Mouse (Mus musculus) T-helper 17 cell (primary cell): Measurements from ENCODE around the gene Smarca4.

Experiments
- in situ Hi-C, 2 experiments: fragments of 300-600 bp; cut with MboI, MseI; formaldehyde crosslinking; loops; 1 replicate in 1 of 2; 2 replicates in 1 of 2; pipeline ENCODE4 v1.15.1; 2025; ENCODE audit warnings: high pct_unique_total_duplicates in 2 of 2

Gene Smarca4

GRCm38 (mm10) chr9:21601073-21601472 lies 14.9 kb upstream of the Smarca4 start:
- in situ Hi-C loops = loop anchor here in 1 of 2 experiments (25.0 kb wide), 1 partner anchor 1036 kb away; no protein-coding TSS in a partner anchor

- in situ Hi-C loops = loop anchor here in 1 of 2 experiments (25.0 kb wide), 1 partner anchor 1035 kb away; no protein-coding TSS in a partner anchor
Measured at GRCm38 (mm10) chr9:21601722-21602399, 14.1 kb upstream of the Smarca4 start.

DNA sequence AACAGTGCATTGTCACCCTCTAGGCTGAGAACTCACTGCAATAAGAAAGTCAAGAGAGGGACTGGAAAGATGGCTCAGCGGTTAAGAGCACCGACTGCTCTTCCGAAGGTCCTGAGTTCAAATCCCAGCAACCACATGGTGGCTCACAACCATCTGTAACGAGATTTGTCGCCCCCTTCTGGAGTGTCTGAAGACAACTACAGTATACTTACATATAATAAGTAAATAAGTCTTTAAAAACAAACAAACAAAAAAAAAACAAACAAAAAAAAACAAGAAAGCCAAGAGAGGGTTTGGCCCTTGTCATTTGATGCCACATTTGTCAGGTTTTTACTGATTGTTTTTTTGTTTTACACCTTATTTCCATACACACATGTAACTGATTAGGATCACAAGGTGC lies 11.8 kb upstream of the Smarca4 start:
- in situ Hi-C loops = loop anchor here in 1 of 2 experiments (25.0 kb wide), 1 partner anchor 1033 kb away; no protein-coding TSS in a partner anchor

DNA sequence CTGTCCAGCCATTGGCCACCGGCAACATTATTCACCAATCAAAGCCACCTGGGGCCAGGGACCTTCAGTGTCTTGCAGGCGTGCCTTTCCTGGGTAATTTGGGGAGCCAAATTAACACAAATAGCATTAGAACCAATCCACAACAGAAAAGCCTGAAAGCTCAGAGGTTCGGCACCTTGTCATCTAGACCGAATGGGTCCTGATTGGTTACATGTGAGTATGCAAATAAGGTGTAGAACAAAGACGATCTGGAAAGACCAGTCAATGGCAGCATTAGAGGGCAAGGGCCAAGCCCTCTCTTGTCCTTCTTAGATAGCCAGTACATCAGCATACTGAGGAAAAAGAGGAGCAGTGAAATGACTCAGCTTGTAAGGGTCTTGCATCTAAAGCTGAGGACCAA lies 10.1 kb upstream of the Smarca4 start:
- in situ Hi-C loops = loop anchor here in 1 of 2 experiments (25.0 kb wide), 1 partner anchor 1031 kb away; no protein-coding TSS in a partner anchor

GRCm38 (mm10) chr9:21606648-21607047 lies 9.3 kb upstream of the Smarca4 start:
- in situ Hi-C loops = loop anchor here in 1 of 2 experiments (25.0 kb wide), 1 partner anchor 1031 kb away; no protein-coding TSS in a partner anchor

- in situ Hi-C loops = loop anchor here in 1 of 2 experiments (25.0 kb wide), 1 partner anchor 1027 kb away; no protein-coding TSS in a partner anchor
Measured at GRCm38 (mm10) chr9:21609861-21610260, 6.1 kb upstream of the Smarca4 start.

DNA sequence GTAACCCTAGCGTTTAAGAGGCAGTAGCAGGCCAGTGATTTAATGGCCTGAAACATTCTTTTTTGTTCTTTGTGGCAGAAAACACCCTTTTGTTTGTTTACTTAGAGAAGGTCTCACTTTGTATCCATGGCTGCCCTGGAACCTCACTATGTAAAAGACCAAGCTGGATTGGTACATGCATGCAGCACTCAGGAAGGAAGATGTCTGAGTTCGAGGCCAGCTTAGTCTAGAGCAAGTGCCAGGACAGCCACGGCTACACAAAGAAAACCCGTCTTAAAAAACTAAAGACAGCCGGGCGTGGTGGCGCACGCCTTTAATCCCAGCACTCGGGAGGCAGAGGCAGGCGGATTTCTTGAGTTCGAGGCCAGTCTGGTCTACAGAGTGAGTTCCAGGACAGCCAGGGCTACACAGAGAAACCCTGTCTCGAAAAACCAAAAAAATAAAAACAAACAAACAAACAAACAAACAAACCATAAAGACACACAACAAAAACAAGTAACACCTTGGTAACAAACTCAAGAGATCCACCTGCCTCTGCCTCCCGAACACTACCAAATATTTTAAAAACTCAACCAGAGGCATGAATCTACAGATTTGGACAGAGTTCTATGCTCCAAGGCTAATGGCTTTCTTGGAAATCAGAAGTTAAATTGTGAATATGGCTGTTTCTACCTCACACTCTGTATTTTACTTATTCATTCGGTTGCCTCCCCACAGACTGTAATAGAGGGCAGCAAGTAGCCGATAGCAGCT lies 929 bp upstream of the Smarca4 start:
- in situ Hi-C loops = loop anchor here in 1 of 2 experiments (25.0 kb wide), 1 partner anchor 1022 kb away; no protein-coding TSS in a partner anchor

DNA sequence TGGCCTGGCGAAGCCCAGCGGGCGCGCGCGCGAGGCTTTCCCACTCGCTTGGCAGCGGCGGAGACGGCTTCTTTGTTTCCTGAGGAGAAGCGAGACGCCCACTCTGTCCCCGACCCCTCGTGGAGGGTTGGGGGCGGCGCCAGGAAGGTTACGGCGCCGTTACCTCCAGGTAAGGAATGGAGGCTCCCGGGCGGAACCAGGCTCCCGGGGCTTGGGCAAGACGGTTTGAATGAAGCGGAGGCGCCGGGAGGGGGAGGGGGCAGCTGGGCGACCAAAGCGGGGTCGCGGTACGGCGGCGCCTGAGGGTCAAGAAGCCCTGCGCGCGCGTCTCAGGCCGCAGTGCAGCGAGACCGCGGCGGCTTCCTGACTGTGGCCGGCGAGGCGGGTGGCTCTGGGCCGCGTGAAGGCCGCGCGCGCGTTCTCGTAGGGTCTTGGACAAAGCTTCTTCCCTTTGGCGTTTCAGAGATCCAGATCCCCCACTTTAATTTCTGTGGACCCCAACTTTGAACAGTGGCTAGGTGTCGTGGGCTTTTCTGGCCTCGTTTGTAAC lies 338 bp downstream of the Smarca4 start:
- in situ Hi-C loops = loop anchor here in 1 of 2 experiments (25.0 kb wide), 1 partner anchor 1021 kb away; no protein-coding TSS in a partner anchor

- in situ Hi-C loops = loop anchor here in 1 of 2 experiments (25.0 kb wide), 1 partner anchor 1020 kb away; no protein-coding TSS in a partner anchor
Measured at GRCm38 (mm10) chr9:21617066-21617465, 1.1 kb downstream of the Smarca4 start.

GRCm38 (mm10) chr9:21620229-21620628 lies 4.3 kb downstream of the Smarca4 start:
- in situ Hi-C loops = loop anchor here in 1 of 2 experiments (25.0 kb wide), 1 partner anchor 1017 kb away; no protein-coding TSS in a partner anchor

- in situ Hi-C loops = loop anchor here in 1 of 2 experiments (25.0 kb wide), 1 partner anchor 1015 kb away; no protein-coding TSS in a partner anchor
Measured at GRCm38 (mm10) chr9:21622676-21623075, 6.7 kb downstream of the Smarca4 start.

- in situ Hi-C loops = no loop called here
Measured at GRCm38 (mm10) chr9:21625342-21626339, 9.7 kb downstream of the Smarca4 start.

GRCm38 (mm10) chr9:21626571-21626970 lies 10.6 kb downstream of the Smarca4 start:
- in situ Hi-C loops = no loop called here

DNA sequence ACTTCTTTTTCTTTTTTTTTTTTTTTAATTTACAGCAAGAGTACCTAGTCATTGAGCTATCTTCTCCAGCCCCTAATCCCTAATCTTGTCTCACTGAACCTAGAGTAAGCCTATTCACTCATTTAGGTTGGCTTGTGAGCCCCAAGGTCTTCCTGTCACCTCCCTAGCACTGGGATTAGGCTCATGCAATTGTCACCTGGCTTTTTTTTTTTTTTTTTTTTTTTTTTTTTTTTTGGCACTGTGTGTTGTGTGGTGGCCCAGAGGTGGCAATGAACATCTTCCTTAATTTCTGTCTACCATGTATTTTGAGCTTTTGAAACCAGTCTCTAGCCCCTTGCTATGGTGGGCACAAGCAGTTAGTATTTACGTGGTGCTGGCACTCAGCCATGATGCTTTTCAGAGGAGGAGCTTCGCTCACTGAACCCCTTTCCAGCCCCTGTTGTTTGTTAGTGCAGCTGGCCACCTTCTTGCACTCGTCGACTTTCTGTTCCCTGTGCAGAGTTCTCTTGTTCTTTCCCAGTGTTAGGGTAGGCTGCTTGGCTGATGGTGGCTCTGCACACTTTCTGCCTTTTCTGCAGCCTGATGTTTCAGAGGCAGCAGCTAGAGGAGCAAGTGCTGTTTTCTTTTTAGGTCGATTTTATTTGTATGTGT lies 11.3 kb downstream of the Smarca4 start:
- in situ Hi-C loops = no loop called here

GRCm38 (mm10) chr9:21630673-21631072 lies 14.7 kb downstream of the Smarca4 start:
- in situ Hi-C loops = no loop called here

DNA sequence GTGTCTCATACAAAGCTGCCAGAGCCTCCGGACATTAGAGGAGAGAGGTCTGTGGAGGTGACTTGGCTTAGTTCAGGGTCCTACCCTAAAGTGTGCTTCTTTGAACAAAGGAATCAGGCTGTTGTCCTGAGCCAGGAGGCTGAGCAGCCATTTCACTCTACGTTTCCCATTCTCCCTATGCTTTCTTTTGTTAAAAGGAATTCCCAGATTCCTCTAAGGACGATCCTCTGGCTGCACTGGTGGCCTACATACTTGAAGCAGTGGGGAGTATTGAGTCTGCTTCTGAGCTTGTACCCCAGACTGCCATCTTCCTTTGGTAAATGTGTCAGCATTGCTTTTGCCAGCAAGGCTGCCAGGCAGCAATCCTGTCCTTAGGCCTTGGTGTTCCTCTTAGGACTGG lies 17.1 kb downstream of the Smarca4 start:
- in situ Hi-C loops = no loop called here

DNA sequence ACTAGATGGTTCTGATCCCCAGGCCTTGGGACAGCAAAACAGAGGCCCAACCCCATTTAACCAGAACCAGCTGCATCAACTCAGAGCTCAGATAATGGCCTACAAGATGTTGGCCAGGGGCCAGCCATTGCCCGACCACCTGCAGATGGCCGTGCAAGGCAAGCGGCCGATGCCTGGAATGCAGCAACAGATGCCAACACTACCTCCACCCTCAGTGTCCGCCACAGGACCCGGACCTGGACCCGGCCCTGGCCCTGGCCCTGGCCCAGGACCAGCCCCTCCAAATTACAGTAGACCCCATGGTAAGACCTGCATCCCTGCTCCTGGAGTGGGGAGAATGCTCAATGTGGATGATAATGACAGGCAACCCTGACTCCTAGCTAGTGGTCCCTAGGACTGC lies 19.7 kb downstream of the Smarca4 start:
- in situ Hi-C loops = no loop called here

DNA sequence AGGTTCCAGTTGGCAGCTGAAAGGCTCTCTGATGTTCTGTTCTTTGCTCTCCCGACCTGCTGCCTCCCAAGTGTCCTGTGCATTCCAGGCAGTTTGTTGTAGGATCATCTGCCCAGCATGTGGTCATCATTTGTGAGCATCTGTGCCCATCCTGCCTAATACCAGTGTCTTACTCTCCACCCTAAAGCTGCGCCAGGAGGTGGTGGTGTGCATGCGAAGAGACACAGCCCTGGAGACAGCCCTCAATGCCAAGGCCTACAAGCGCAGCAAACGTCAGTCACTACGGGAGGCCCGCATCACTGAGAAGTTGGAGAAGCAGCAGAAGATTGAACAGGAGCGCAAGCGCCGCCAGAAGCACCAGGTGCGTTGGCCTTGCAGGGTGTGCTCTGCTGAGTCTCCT lies 23.1 kb downstream of the Smarca4 start:
- in situ Hi-C loops = no loop called here

DNA sequence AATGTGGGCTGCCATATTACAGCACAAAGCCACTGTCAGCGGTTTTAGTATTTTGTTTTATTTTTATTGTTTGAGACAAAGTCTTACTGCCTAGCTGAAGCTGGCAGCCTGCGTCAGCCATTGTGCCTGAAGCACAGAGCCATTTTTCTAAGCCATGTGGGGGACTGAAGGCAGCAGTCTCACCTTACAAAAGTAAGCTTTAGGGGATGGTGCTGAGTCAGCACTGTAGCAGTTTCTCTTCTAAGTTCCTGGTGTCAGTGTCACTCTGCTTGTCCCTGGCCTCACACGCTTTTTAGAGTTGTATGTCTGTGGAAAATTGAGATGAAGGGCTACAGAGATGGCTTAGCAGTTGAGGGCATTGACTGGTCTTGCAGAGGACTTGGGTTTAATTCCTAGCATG lies 30.4 kb downstream of the Smarca4 start:
- in situ Hi-C loops = no loop called here

DNA sequence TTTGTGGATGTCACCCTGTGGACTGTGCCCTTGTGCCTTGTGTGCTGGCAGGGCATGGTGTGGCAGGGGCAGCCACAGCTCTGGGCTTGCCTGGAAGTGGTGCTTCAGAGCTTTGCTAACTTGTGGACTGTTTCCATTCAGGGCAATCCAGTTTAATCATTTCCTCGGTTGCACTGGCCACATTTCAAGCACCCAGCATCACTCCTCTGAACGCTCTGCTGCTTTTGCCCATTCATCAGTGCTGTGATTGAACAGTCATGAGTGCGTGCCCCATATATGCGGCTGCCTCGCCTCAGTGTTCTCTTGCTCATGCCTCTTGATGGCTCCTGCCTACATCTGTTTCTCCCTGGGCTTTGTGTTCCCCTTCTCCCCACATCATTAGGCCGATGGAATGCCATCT lies 31.8 kb downstream of the Smarca4 start:
- in situ Hi-C loops = no loop called here
